Mouse (Mus musculus): ENCODE results near the gene Gm9112.
"Not testable (repeated sequence)": the region's sequence is repeated elsewhere in the genome, so short reads cannot be mapped to it uniquely, and the experiment has no call there.

- not testable (repeated sequence) for TF ChIP-seq EP300, CTCF (IDR thresholded peaks at IDR 0.05)
These were observed 16.8 kb upstream of the Gm9112 start for GRCm38 (mm10) chrX:102724226-102724625.

All from lung, postnatal 0 days (tissue).